Comparison of ENCODE assay signal across 13 mouse cellular contexts in the genomic region with DNA sequence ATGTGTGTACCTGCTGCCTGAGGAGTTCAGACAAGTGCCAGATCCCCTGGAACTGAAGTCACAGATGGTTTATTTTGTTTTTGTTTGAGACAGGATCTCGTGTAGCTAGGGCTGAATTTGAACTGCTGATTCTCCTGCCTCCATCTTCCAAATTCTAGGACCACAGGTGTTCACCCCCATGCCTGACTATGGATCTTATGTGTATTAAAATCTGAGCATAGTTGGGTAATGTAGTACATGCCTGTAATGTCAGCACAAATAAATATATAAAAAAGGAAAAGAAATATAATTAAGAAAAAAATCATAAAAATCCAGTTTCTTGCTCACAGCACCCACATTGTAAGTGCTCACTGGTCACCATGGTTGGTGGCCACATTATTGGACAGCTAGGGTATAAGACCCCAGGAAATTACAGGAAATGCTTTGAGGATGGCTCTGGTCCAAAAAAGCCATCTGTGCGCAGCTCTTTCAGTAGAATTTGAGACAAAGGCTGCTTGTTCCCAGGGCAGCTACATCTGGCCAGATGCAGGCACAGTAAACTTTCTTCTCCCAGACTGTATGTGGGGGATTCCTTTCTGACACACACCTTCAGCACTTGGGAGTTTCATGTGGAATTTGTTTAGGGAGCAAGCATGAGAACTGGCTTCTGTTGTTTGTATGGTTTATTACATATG. TPM values are rescaled to one million over a fixed set of nuclear protein-coding genes. Genes with fewer than 3 reads are reported as not detected.
DNase-seq lines count a peak whose midpoint lies in the region; ATAC-seq and TF ChIP-seq lines count a peak whose summit lies in the region.
"Had no signal": no experiment of that assay in that cellular context is flagged by ENCODE, and none has a peak within 500 bp of the region (broad histone marks: within the 10 kb centered on the region; RNA-seq: fewer than 3 reads in every experiment).

No protein-coding gene starts in this region.

- H3K9ac ChIP-seq in lung, postnatal 0 days (replicated peaks; ENCODE audit: low read depth) = no peak overlapping the region
- no peak overlapping the region for H3K9ac ChIP-seq in heart, embryonic 15.5 days
- H3K9ac ChIP-seq in neural tube, embryonic 14.5 days (replicated peaks; ENCODE audit: low read depth, low read length) = no peak overlapping the region

- H3K27ac ChIP-seq in lung, postnatal 0 days (ENCODE audit: low read length) = 0 out of 2 replicates have a peak overlapping the region, but pooled peaks have one; percentile 32
- H3K27ac ChIP-seq in heart, embryonic 15.5 days = peak overlapping the region; percentile 11; the same call in 1 of the 2 replicates
- peak overlapping the region; percentile 52; the same call in 1 of the 2 replicates for H3K27ac ChIP-seq in neural tube, embryonic 14.5 days (ENCODE audit: low read depth, low read length)

- no peaks in the 10 kb centered on the region for H3K9me3 ChIP-seq in lung, postnatal 0 days (ENCODE audit: low read length)
- no peaks in the 10 kb centered on the region for H3K9me3 ChIP-seq in heart, embryonic 15.5 days (replicated peaks)
- no peaks in the 10 kb centered on the region for H3K9me3 ChIP-seq in neural tube, embryonic 14.5 days (ENCODE audit: control insufficient read depth, low read length)

- ATAC-seq in lung, postnatal 0 days = no peak
- ATAC-seq in heart, embryonic 15.5 days (replicated peaks; ENCODE audit: insufficient number of reproducible peaks, insufficient read depth, low FRiP score, low read depth) = no peak
- no peak for ATAC-seq in neural tube, embryonic 14.5 days (ENCODE audit: low read depth)
- ATAC-seq: activated CD4-positive, CD25-positive, alpha-beta regulatory T cell, adult 4 months; CD4-positive, CD25-positive, alpha-beta regulatory T cell, adult 4 months had no signal

- DNase-seq in gastrocnemius, postnatal 14 days = peak; percentile 10
- no peak for DNase-seq in gastrocnemius, adult 18-20 months (ENCODE audit: low spot score)
- peak; percentile 47 for DNase-seq in lung, postnatal 0 days (ENCODE audit: low spot score)
- DNase-seq in lung, postnatal 25 days (ENCODE audit: low spot score) = no peak
- no peak for DNase-seq in cerebellum, postnatal 25 days
- no peak for DNase-seq in T-cell, adult 2 months (ENCODE audit: low spot score)

- no peaks in the 10 kb centered on the region for H3K27me3 ChIP-seq in lung, postnatal 0 days (replicated peaks; ENCODE audit: insufficient read depth, low read length)
- H3K27me3 ChIP-seq in heart, embryonic 15.5 days = no peaks in the 10 kb centered on the region
- H3K27me3 ChIP-seq in neural tube, embryonic 14.5 days (ENCODE audit: control insufficient read depth, insufficient read depth, low read length) = no peaks in the 10 kb centered on the region

- WGBS in lung, postnatal 0 days = 29% methylated on average over 2 of the region's 2 CpGs
- 43% methylated on average over 2 of the region's 2 CpGs for WGBS in heart, embryonic 15.5 days
- WGBS in neural tube, embryonic 14.5 days = 51% methylated on average over 2 of the region's 2 CpGs

- H3K4me1 ChIP-seq in lung, postnatal 0 days (ENCODE audit: insufficient read depth, low read depth, low read length) = peaks cover 7% of the 10 kb centered on the region; the same call in 1 of the 2 replicates
- peaks cover 10% of the 10 kb centered on the region for H3K4me1 ChIP-seq in heart, embryonic 15.5 days (replicated peaks)
- H3K4me1 ChIP-seq in neural tube, embryonic 14.5 days (ENCODE audit: control insufficient read depth, insufficient read depth, low read length) = no peaks in the 10 kb centered on the region

- no peak overlapping the region for H3K4me2 ChIP-seq in lung, postnatal 0 days (replicated peaks; ENCODE audit: low read depth, low read length)
- H3K4me2 ChIP-seq in heart, embryonic 15.5 days = no peak overlapping the region
- H3K4me2 ChIP-seq in neural tube, embryonic 14.5 days (ENCODE audit: low read depth, low read length) = no peak overlapping the region

- TF ChIP-seq EP300 in lung, postnatal 0 days (IDR thresholded peaks at IDR 0.05) = no peak

- no peak for TF ChIP-seq CTCF in lung, postnatal 0 days (IDR thresholded peaks at IDR 0.05)

- no peak overlapping the region for H3K4me3 ChIP-seq in lung, postnatal 0 days (ENCODE audit: low read depth, low read length)
- no peak overlapping the region for H3K4me3 ChIP-seq in heart, embryonic 15.5 days
- H3K4me3 ChIP-seq in neural tube, embryonic 14.5 days (ENCODE audit: low read depth, low read length) = no peak overlapping the region

- H3K36me3 ChIP-seq in lung, postnatal 0 days (ENCODE audit: insufficient read depth, low read length) = no peaks in the 10 kb centered on the region
- no peaks in the 10 kb centered on the region for H3K36me3 ChIP-seq in heart, embryonic 15.5 days
- no peaks in the 10 kb centered on the region for H3K36me3 ChIP-seq in neural tube, embryonic 14.5 days (ENCODE audit: control insufficient read depth, insufficient read depth, low read length)

- intact Hi-C loops in gastrocnemius, postnatal 14 days (cut with DNase I; ENCODE audit: low total_unique reads) = no loop called here

RNA-seq across cellular contexts. Expression of gene Gm9964, which starts 16.8 kb away (rescaled TPM):
- not detected for total RNA-seq in gastrocnemius, postnatal 14 days (2021)
- not detected for total RNA-seq in gastrocnemius, adult 18-20 months (2021)
- not detected in 2 replicates for polyA plus RNA-seq in lung, postnatal 0 days (2015; fragmentation: Nextera tagmentation; extraction: Ambion mirVana)
- polyA plus RNA-seq in heart, embryonic 15.5 days (2015; fragmentation: Nextera tagmentation; extraction: Ambion mirVana) = not detected in 2 replicates
- 0.29 TPM in 1 of 2 replicates, not detected in the other for polyA plus RNA-seq in neural tube, embryonic 14.5 days (2014; fragmentation: Nextera tagmentation; extraction: Ambion mirVana)
- total RNA-seq: granulocyte monocyte progenitor cell, adult 5-6 weeks had no signal
- polyA plus RNA-seq: activated CD4-positive, CD25-positive, alpha-beta regulatory T cell, adult 4 months; CD4-positive, CD25-positive, alpha-beta regulatory T cell, adult 4 months; cortical plate, adult 2 months; small intestine, adult 2 months had no signal

RNA-seq across cellular contexts. Expression of gene Wsb1, which starts 25.4 kb away (rescaled TPM):
- total RNA-seq in gastrocnemius, postnatal 14 days (2021) = 10 to 100 TPM; 16.5 to 19.1 TPM
- 10 to 100 TPM in 1 of 2 experiments, 1 to 10 TPM in 1; 6.7 to 10.3 TPM for total RNA-seq in gastrocnemius, adult 18-20 months (2021)
- 134 and 144 TPM in 2 replicates for polyA plus RNA-seq in lung, postnatal 0 days (2015; fragmentation: Nextera tagmentation; extraction: Ambion mirVana)
- polyA plus RNA-seq in heart, embryonic 15.5 days (2015; fragmentation: Nextera tagmentation; extraction: Ambion mirVana) = 119 and 135 TPM in 2 replicates
- polyA plus RNA-seq in neural tube, embryonic 14.5 days (2014; fragmentation: Nextera tagmentation; extraction: Ambion mirVana) = 684 and 720 TPM in 2 replicates

RNA-seq across cellular contexts. Expression of gene Nf1, which starts 59.6 kb away (rescaled TPM):
- 10 to 100 TPM; 21.4 to 22.4 TPM for total RNA-seq in gastrocnemius, postnatal 14 days (2021)
- 10 to 100 TPM; 13.9 to 18.6 TPM for total RNA-seq in gastrocnemius, adult 18-20 months (2021)
- 7.2 and 7.5 TPM in 2 replicates for polyA plus RNA-seq in lung, postnatal 0 days (2015; fragmentation: Nextera tagmentation; extraction: Ambion mirVana)
- 3.6 and 3.7 TPM in 2 replicates for polyA plus RNA-seq in heart, embryonic 15.5 days (2015; fragmentation: Nextera tagmentation; extraction: Ambion mirVana)
- 12.9 and 19.6 TPM in 2 replicates for polyA plus RNA-seq in neural tube, embryonic 14.5 days (2014; fragmentation: Nextera tagmentation; extraction: Ambion mirVana)

Comparison
In these comparisons a context has a peak if more than half of its experiments do, and no peak if none do; other contexts are left out.
1. DNase-seq: peak in gastrocnemius, postnatal 14 days (single experiment) and lung, postnatal 0 days (single experiment); none in gastrocnemius, adult 18-20 months (single experiment), lung, postnatal 25 days (single experiment), cerebellum, postnatal 25 days (0 of 2) and T-cell, adult 2 months (single experiment).
2. Peak in every context shown above with its lines, with median percentiles within 50 percentile points of each other: H3K27ac ChIP-seq.